Mouse (Mus musculus): ENCODE results near the gene Uchl5.

GRCm38 (mm10) chr1:143730899-143731298, 46.2 kb upstream of the Uchl5 start:
- no peak for TF ChIP-seq EP300 (IDR thresholded peaks at IDR 0.05)
- peak; percentile 64 for TF ChIP-seq CTCF (IDR thresholded peaks at IDR 0.05)
